Mouse (Mus musculus) lung, postnatal 10 days (tissue): ENCODE measurements at regions not wholly inside any gene's neighbourhood (a gene's known extent, or its start where the extent isn't known, plus 50 kb on each side); places are given as distances from the start of the nearest gene placed in this dataset.
A peak's percentile ranks its signal among the peaks of the same experiment; 100 is the strongest.

ENCODE experiments used
- DNase-seq: peaks from one replicate; pipeline ENCODE4 v3.0.0; 2021

DNA sequence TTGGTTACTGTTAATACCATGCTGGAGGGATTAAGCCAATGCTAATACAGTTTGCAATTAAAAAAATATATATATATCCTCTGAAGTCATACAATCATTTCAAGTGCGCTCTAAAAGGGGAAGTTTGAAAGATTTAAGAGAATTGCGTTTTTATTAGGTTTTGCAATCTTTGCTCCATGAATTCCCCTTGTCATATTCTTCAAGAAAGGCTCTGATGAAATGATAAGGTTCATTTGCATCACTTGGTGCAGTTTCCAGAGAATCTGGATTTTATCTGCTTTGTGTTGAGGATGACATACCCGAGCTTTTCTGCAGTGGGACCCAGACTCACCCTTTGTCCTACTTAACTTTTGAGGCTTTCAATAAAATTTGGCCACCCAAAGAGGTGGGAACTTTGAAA is 216.4 kb upstream of the Fggy start:
- no peak for DNase-seq

DNA sequence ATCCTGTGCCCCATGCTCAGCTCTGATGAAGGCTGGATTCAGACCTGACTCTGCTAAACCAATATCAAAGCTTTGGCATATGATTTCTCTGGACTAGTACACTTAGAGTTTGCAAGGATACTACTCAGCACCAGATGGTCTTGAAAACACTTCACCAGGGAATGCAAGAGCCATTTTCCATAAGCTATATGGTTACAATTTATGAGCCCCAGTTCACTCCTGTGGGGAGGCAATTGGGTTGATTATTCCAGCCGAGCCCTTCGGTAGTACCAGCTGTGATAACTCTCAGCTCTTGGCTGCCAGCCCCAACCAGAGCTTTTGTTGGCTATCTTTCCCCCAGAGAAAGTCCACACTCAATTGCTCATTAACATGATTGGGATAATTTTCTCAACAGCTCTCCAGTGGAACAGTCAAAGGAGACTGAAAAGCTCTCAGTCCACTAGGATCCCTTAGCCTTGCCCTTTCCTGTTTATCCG is 210.5 kb upstream of the Fggy start:
- peak; percentile 60 for DNase-seq

DNA sequence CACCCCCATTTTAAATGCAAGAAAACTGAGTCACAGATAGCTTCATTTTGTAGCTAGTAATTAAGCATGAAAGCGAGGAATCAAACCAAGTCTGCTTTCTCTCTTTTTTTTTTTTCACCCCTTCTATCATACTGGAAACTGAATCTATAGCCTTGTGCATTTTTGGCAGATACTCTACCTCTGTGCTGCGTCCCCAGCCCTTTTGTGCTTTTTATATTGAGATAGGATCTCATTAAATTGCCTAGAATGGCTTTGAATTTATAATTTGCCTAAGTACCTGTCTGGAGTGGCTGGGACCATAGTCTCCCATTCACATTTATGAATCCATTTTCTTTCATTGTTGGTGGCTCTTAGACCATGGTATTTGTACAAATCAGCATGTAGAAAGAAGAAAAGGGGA is 209.9 kb upstream of the Fggy start:
- no peak for DNase-seq

DNA sequence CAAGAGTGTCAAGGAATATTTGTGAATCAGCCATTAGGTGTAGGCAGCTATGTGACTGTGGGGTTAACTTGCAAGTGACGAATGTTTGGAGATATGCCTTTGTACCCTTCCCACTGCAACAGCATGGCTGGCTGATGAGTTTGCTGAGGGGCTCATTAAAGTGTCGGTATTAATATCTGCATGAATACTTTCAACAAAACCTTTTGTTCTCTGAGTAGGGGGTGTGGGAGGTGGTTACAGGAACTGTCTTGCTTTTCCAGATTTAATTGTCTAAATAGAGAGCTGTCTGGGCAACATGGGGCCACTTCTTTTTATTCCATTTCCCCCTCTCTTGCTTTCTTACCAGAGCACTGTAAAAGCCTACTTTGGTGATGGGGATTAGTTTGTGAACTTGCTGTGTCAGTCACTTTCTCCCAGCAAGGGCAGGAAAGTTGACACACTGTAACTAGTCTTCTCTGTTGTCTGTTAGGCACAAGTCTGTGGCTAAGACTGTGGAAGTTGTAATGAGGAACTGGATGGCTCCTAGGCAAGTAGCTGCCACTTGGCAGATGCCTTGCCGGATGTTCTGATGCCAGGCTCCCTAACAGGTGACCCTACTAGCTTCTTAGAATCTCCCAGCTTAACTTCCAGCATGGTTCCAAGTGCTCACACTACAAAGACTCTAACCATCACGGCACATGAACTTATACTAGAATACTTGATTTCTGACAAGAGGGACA is 208.7 kb upstream of the Fggy start:
- no peak for DNase-seq

DNA sequence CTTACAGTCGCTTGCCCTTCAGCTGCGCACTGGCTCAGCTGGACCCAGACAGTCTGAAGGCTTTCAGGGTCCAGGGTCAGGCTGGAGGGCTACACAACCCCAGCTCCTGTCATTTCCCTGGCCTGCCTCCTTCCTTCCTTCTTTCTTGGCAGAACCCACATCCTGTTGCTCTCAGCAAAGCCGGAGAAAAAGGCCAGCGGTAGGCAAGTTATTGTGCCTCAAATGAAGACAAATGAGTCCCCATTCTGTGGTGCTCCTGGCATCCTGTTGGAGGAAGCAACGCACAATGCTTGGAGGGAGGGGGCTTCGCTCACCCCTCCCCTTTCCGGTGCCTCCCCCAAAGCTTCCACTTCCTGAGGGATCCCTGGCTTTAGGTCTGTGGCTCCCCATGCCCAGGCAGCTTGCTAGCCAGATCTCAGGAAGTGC is 203.4 kb upstream of the Fggy start:
- DNase-seq = peak; percentile 86

DNA sequence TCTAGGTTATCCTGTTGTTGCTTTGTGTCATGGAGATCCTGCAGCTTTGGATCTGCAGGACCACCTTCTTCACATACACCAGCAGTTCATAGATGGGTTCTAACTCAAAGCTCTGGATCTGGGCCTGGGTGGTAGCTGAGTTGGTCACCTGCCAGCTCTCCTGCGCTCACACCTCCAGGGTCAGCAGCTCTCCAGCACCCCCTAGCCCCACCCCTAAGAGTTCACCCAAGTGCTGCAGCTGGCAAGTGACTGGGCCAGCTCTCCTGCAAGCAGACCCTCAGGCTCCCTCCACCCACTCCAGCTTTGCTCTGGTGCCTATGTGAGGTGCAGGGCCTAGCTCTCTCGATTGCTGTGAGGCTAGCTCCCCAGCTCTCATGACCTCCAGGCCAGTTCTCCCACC is 198.6 kb upstream of the Fggy start:
- DNase-seq = peak; percentile 10

GRCm38 (mm10) chr4:95360336-95360967 is 196.9 kb upstream of the Fggy start:
- DNase-seq = peak; percentile 62

DNA sequence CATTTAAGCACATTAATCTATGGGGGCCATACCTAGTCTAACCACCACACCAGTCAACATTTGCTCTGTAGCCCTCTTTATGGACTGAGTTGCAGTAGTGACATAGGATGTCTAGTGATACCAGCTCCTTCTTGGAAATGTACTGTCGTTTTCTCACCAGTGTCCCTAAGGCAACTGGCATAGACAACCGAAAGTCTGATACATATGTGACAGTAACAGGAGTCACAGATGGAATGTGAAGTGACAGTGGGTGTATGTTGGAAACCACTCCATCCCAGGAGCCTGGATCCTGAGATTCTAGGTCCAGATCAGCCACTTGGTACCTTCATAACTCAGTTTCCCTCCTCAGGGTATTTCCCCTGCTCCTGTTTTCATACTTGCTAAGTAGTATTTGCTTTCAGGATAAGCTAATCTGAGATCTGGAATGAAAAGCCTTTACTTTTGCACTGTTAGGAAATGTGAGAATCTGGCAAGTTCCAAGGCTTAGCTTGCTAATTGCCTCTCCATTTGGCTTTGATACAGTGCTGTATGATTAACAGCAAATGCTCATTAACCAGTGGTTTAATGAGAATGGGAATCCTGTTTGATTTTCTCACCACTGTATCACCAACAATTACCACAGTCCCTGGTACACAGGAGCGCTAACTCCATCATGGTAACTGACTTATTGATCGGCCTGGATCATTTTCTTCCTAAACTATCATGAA is 192.8 kb upstream of the Fggy start:
- no peak for DNase-seq

DNA sequence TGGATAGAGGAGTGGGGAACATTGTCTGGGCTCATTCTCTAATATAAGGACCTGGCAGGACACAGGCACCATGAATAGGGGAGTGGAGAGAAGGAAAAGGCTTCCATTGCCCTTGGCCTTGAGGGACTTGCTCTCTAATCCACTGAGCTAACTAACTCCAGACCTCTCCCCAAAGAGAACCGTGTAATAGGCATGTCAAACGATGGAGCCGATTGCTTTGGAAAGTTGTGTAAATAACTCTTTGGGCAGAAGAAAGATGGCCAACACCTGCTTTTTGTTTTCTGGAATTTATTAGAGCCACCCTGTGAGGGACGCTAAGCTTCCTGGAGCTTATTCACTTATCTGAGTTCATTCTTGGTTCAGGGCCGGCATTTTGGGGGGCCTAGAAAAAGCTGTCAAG is 180.9 kb upstream of the Fggy start:
- no peak for DNase-seq

- peak; percentile 87 for DNase-seq
These were observed 179.8 kb upstream of the Fggy start for GRCm38 (mm10) chr4:95377222-95378134.

DNA sequence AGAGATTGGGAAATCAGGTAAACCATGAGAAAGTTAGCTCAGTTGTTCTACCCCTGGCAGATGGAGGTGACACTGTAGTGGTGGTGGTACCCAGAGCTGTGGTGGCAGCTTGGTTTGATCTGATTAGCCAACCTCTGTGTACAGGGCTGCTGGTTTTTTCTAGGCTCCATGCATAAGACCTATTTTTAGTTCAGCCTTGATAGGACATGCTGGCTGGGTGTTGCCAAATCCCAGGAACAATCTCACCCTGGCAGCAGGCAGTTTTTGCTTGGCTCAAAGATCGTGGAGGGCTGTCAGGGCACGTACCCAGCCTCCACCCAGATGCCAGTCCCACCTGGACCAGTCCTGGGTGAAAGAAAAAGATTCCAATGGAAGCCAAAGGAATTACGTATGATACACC is 178.7 kb upstream of the Fggy start:
- DNase-seq = no peak

- DNase-seq = no peak
These were observed 174.0 kb upstream of the Fggy start for GRCm38 (mm10) chr4:95383216-95383892.

DNA sequence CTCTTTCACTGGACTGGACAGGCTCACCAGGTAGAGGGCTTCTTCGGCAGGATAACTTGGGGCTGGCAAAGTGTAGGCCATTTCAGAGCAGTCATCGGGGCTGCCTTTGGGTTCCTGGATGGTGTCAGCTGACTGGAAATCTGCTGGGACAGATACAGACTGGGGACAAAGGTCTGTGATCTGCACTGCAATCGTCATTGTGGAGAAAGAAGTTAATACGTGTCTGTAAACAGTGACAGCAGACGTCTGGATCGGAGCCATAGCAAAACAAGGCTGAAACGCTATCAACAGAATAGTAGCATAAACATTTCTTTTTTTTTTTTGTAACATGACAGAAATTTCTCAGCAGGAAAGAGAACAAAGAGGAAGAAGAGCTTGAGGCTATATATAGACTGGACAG is 171.8 kb upstream of the Fggy start:
- peak; percentile 86 for DNase-seq

- DNase-seq = no peak
These were observed 171.3 kb upstream of the Fggy start for GRCm38 (mm10) chr4:95386021-95386420.

- DNase-seq = peak; percentile 56
These were observed 168.8 kb upstream of the Fggy start for GRCm38 (mm10) chr4:95388556-95388955.

DNA sequence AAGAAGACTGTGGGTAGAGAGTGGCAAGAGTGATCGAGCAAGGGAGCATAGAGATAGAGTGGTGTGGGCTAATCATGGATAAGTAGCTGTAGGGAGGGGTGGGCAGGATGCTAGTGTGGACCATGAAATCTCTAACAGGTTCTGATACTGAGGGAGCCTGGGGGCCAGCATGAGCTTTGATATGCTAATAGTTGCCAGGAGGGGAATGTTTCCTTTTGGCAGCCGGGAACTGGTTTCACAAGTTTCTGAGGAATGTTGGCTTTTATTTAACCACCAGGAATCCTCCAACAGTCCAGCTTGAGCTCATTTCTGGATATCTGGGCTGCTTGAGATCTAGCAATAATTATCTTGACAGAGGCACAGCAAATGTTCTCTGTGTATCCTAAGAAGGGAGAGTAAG is 167.7 kb upstream of the Fggy start:
- DNase-seq = peak; percentile 69

- no peak for DNase-seq
These were observed 166.8 kb upstream of the Fggy start for GRCm38 (mm10) chr4:95390549-95390948.

DNA sequence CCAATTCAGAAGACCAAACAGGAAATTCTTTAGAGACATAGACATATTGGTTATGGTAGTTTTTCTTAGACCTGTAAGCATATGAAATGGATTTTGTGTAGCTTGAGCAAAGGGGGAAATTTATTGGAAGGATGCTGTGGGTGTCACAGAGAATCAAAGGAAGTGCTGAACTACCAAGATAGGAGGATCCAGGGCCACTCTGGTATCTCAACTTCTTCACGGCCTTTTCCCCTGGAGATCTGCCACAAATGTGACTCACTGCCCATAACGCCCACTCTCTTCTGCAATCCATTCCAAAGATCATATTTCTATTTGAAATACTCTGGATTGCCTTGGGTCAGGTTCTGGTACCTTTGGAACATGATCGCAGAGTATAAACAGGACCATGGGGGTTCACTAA is 161.6 kb upstream of the Fggy start:
- DNase-seq = peak; percentile 56

DNA sequence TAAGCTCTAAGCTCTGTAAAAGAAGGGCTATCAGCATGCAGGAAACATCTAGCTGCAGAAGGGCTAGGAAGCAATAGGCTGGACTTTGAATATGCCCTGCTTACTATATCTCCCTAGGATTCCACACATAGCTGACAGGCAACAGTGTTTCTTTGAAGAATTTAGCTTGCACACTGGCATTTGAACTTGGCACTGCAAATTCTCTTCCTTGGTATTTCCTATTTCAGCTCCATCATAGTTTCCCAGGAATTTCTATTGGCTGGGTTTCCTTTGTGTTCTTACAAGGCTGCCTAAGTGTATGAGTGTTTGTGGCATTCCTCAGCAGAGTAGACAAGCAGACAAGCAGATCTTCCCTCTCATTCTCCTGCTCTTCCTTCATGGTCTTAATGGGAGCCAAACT is 159.0 kb upstream of the Fggy start:
- DNase-seq = no peak

DNA sequence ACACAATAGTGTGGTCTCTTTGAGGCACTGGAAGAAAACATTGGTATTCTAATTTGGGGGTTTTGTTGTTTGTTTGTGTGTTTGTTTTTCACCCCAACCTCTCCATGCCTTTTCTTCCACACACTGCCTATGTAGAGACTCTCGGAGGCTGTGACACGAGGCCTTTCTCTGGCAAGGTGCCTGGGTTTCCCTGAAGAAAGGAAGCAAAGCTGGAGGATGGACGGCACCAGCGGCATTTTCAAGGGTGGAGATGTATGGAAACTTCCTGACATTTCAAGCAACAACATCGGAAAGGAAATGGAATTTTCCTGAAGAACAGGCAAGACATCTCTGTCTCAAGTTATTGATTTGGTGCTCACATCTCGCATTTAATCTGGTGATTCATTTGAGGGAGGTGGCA is 155.0 kb upstream of the Fggy start:
- peak; percentile 22 for DNase-seq

GRCm38 (mm10) chr4:95417075-95417474 is 140.2 kb upstream of the Fggy start:
- no peak for DNase-seq

DNA sequence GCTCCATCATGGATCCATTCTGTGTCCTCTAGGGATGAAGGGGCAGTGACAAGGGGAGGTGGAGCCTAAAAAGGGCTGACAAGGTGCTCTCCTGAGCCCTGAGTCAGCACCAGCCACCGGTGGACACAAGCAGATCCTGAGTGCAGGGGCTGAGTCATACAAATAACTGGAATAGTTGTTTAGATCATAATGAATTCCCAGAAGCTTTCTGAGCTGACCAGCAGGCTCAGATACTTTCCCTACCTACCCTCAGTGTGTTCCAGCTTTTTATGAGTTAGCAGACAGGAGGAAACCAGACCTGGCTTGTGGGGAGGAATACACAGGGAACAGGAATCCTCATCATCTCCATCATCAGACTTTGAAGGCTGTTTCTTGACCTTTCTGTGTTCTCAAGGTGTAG is 130.7 kb upstream of the Fggy start:
- no peak for DNase-seq
